Mouse (Mus musculus): ENCODE measurements around the gene Gata3. TPM values are rescaled to one million over a fixed set of nuclear protein-coding genes. Genes with fewer than 3 reads are reported as not detected.

Gata3 gene
- polyA plus RNA-seq, 1 experiment, result 15.4 TPM

DNA sequence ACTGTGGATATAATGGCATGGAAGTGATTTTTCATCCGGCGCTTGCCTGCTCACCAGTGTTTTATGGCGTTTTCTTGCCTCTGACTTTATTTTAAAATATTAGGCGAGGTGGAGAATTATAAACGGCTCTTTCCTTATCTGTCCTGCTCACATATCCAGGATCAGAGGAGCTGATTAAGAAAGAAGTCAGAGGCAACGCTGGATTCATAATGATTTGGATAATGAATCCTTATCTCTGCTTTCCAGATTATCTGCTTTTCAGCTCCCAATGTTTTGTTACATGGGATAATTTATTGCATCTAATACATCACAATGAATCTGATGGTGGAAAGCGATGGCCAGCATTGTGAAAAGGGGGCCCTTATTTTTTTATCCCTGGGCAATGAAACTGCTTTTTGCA lies 2.7 kb upstream of the Gata3 start:
- no peak for DNase-seq
- TF ChIP-seq POLR2A (IDR thresholded peaks at IDR 0.05; ENCODE audit: low read depth, low read length) (no peak), CTCF (conservative IDR thresholded peaks at IDR 0.05; ENCODE audit: insufficient read depth, insufficient read length, low read depth, low read length) (no peak)
- no peaks in the 10 kb centered on the region for H3K4me1 ChIP-seq (ENCODE audit: control insufficient read depth, insufficient read depth, low read length)
- H3K27me3 ChIP-seq (replicated peaks; ENCODE audit: control insufficient read depth, insufficient read depth, low read length), result peaks cover 3% of the 10 kb centered on the region
- H3K27ac ChIP-seq (ENCODE audit: insufficient read depth, low read depth, low read length), result no peak overlapping the region
- no peak overlapping the region for H3K4me3 ChIP-seq (ENCODE audit: insufficient read depth, low read depth, low read length)
- no peaks in the 10 kb centered on the region for H3K36me3 ChIP-seq (ENCODE audit: control insufficient read depth, insufficient read depth, low read length)
- 14% methylated on average over 7 of the region's 7 CpGs for WGBS

GRCm38 (mm10) chr2:9890906-9891305 lies 1.1 kb upstream of the Gata3 start:
- no peak overlapping the region for H3K27ac ChIP-seq (ENCODE audit: insufficient read depth, low read depth, low read length)
- no peaks in the 10 kb centered on the region for H3K4me1 ChIP-seq (ENCODE audit: control insufficient read depth, insufficient read depth, low read length)
- no peaks in the 10 kb centered on the region for H3K36me3 ChIP-seq (ENCODE audit: control insufficient read depth, insufficient read depth, low read length)
- WGBS, result 9% methylated on average over 5 of the region's 5 CpGs
- no peak for DNase-seq
- TF ChIP-seq POLR2A (IDR thresholded peaks at IDR 0.05; ENCODE audit: low read depth, low read length) (no peak), CTCF (conservative IDR thresholded peaks at IDR 0.05; ENCODE audit: insufficient read depth, insufficient read length, low read depth, low read length) (no peak)
- no peaks in the 10 kb centered on the region; the same call in none of the 2 replicates for H3K27me3 ChIP-seq (replicated peaks; ENCODE audit: control insufficient read depth, insufficient read depth, low read length)
- H3K4me3 ChIP-seq (ENCODE audit: insufficient read depth, low read depth, low read length), result no peak overlapping the region

DNA sequence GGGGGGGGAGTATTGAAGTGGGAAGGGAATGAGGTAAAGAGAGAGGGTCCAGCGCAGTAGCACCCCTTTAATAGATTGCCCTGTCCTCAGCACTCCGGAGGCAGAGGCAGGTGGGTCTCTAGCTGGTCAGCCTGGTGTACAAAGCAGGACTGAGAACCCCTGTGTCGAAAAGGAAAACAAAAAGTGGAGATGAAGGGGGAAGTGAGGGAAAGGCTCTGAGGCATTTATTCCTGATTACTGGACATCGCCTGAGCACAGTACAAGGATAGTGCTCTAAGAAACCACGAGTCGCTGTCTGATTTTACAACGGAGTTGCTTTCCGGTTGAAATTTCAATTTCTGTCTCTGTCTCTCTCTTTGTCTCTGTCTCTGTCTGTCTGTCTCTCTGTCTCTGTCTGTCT lies 417 bp upstream of the Gata3 start:
- no peaks in the 10 kb centered on the region for H3K4me1 ChIP-seq (ENCODE audit: control insufficient read depth, insufficient read depth, low read length)

DNA sequence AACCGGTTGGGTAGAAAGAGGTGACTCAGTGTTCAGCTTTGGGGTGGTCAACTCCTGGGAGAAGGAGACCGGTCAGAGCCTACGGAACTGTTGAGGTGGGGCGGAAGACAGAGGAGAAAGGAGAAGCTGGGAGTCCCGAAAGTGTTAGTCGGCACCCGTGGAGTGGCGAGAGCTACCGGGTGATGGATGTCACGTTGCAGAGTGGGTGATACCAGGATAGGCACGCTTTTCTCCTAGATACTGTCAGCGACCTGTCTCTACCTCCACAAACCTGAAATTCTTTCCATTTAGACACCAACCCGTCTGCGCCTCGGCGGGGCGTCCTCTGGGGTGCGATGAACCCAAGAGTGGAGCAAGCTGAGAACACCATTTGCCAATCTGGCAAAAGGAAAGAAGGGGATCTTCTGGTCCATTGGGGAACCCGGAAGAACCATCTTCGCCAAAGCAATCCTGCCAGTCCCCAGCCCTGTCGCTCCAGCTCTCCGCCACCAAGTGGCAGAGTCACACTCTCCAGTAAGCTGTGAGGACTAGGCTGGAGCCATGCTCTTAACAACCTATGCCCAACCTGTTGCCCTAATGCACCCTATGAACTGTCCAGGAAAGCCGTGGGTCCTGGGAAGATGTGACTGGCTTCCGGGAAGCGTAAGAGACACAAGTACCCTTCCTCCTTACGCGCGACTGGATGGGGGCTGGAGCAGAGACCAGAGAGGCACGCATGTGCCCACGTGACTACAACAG lies 752 bp downstream of the Gata3 start, which contains the start of gene 9230102O04Rik:
Gene 9230102O04Rik, minus strand, starts transcription at position 628 of the 738 bp plus-strand sequence.
- Histone ChIP-seq H3K27ac (ENCODE audit: insufficient read depth, low read depth, low read length) (peak within 1 kb of the TSS; percentile 68), H3K4me1 (ENCODE audit: control insufficient read depth, insufficient read depth, low read length) (no peaks in the 10 kb centered on the region), H3K27me3 (replicated peaks; ENCODE audit: control insufficient read depth, insufficient read depth, low read length) (no peaks in the 10 kb centered on the region; the same call in 1 of the 2 replicates), H3K36me3 (ENCODE audit: control insufficient read depth, insufficient read depth, low read length) (no peaks in the 10 kb centered on the region), H3K4me3 (ENCODE audit: insufficient read depth, low read depth, low read length) (peak within 1 kb of the TSS; percentile 39)
- TF ChIP-seq CTCF (conservative IDR thresholded peaks at IDR 0.05; ENCODE audit: insufficient read depth, insufficient read length, low read depth, low read length), result peak; percentile 53
- no peak for TF ChIP-seq POLR2A (IDR thresholded peaks at IDR 0.05; ENCODE audit: low read depth, low read length)
- WGBS, result 4% methylated on average over 30 of the region's 30 CpGs
- peak; percentile 52 for DNase-seq

More for the DNA sequence above, 417 bp upstream of the Gata3 start:
- no peak for TF ChIP-seq CTCF (conservative IDR thresholded peaks at IDR 0.05; ENCODE audit: insufficient read depth, insufficient read length, low read depth, low read length)
- no peak for TF ChIP-seq POLR2A (IDR thresholded peaks at IDR 0.05; ENCODE audit: low read depth, low read length)
- Histone ChIP-seq H3K27me3 (replicated peaks; ENCODE audit: control insufficient read depth, insufficient read depth, low read length) (no peaks in the 10 kb centered on the region; the same call in none of the 2 replicates), H3K4me3 (ENCODE audit: insufficient read depth, low read depth, low read length) (no peak overlapping the region), H3K36me3 (ENCODE audit: control insufficient read depth, insufficient read depth, low read length) (no peaks in the 10 kb centered on the region), H3K27ac (ENCODE audit: insufficient read depth, low read depth, low read length) (no peak overlapping the region)
- 13% methylated on average over 8 of the region's 8 CpGs for WGBS
- no peak for DNase-seq

- H3K27ac ChIP-seq (ENCODE audit: insufficient read depth, low read depth, low read length), result peak overlapping the region; percentile 51
- no peak for DNase-seq
- TF ChIP-seq CTCF (conservative IDR thresholded peaks at IDR 0.05; ENCODE audit: insufficient read depth, insufficient read length, low read depth, low read length) (no peak), POLR2A (IDR thresholded peaks at IDR 0.05; ENCODE audit: low read depth, low read length) (no peak)
- H3K27me3 ChIP-seq (replicated peaks; ENCODE audit: control insufficient read depth, insufficient read depth, low read length), result no peaks in the 10 kb centered on the region; the same call in 1 of the 2 replicates
- 6% methylated on average over 7 of the region's 7 CpGs for WGBS
- no peaks in the 10 kb centered on the region for H3K4me1 ChIP-seq (ENCODE audit: control insufficient read depth, insufficient read depth, low read length)
- H3K4me3 ChIP-seq (ENCODE audit: insufficient read depth, low read depth, low read length), result peak overlapping the region; percentile 35; the same call in 1 of the 2 replicates
- H3K36me3 ChIP-seq (ENCODE audit: control insufficient read depth, insufficient read depth, low read length), result no peaks in the 10 kb centered on the region
These were observed 2.2 kb downstream of the Gata3 start for GRCm38 (mm10) chr2:9887636-9888035.

GRCm38 (mm10) chr2:9886921-9887610 lies 2.8 kb downstream of the Gata3 start:
- H3K27ac ChIP-seq (ENCODE audit: insufficient read depth, low read depth, low read length), result peak overlapping the region; percentile 32
- no peak for DNase-seq
- TF ChIP-seq POLR2A (IDR thresholded peaks at IDR 0.05; ENCODE audit: low read depth, low read length) (no peak), CTCF (conservative IDR thresholded peaks at IDR 0.05; ENCODE audit: insufficient read depth, insufficient read length, low read depth, low read length) (no peak)
- H3K4me3 ChIP-seq (ENCODE audit: insufficient read depth, low read depth, low read length), result peak overlapping the region; percentile 35
- no peaks in the 10 kb centered on the region for H3K4me1 ChIP-seq (ENCODE audit: control insufficient read depth, insufficient read depth, low read length)
- no peaks in the 10 kb centered on the region for H3K36me3 ChIP-seq (ENCODE audit: control insufficient read depth, insufficient read depth, low read length)
- 10% methylated on average over 7 of the region's 7 CpGs for WGBS
- no peaks in the 10 kb centered on the region; the same call in none of the 2 replicates for H3K27me3 ChIP-seq (replicated peaks; ENCODE audit: control insufficient read depth, insufficient read depth, low read length)

DNA sequence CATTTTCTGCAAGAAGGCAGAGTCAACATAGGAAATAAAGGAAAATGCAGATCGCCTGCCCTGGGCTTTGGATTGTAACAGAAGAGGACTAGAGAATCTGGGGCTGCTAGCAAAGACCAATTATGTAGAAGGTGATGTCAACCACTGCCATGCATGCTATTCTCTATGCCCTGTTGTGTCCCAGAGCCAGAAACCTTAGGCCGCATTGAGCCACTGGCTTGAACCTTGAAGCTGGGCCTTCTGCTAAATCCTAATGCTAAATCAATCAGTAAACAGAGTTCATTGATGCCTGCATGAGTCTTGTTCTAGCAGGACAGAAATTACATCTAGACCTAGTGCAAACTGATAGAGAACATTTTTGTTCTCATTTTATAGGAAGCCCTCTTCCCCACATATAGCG lies 3.8 kb downstream of the Gata3 start:
- TF ChIP-seq CTCF (conservative IDR thresholded peaks at IDR 0.05; ENCODE audit: insufficient read depth, insufficient read length, low read depth, low read length), result no peak
- no peak for TF ChIP-seq POLR2A (IDR thresholded peaks at IDR 0.05; ENCODE audit: low read depth, low read length)
- H3K27me3 ChIP-seq (replicated peaks; ENCODE audit: control insufficient read depth, insufficient read depth, low read length), result peaks cover 1% of the 10 kb centered on the region
- 43% methylated on average over 3 of the region's 3 CpGs for WGBS
- no peaks in the 10 kb centered on the region for H3K36me3 ChIP-seq (ENCODE audit: control insufficient read depth, insufficient read depth, low read length)
- no peaks in the 10 kb centered on the region for H3K4me1 ChIP-seq (ENCODE audit: control insufficient read depth, insufficient read depth, low read length)
- no peak for DNase-seq
- peak overlapping the region; percentile 47 for H3K27ac ChIP-seq (ENCODE audit: insufficient read depth, low read depth, low read length)
- H3K4me3 ChIP-seq (ENCODE audit: insufficient read depth, low read depth, low read length), result peak overlapping the region; percentile 19; the same call in 1 of the 2 replicates

All from kidney, adult 2 months (tissue).